Mouse (Mus musculus): ENCODE results near the gene Zfp36l2. TPM values are rescaled to one million over a fixed set of nuclear protein-coding genes. Genes with fewer than 3 reads are reported as not detected.
"Not testable (repeated sequence)": the region's sequence is repeated elsewhere in the genome, so short reads cannot be mapped to it uniquely, and the experiment has no call there.

Zfp36l2 gene
- polyA plus RNA-seq, 1 experiment from 2014 or later, result 12.5 TPM

GRCm38 (mm10) chr17:84193411-84193810 is 5.7 kb upstream of the Zfp36l2 start:
- 90% methylated on average over 9 of the region's 9 CpGs for WGBS
- peaks cover 7% of the 10 kb centered on the region; the same call in 1 of the 2 replicates for H3K36me3 ChIP-seq
- no peak overlapping the region; the same call in 1 of the 2 replicates for H3K9ac ChIP-seq
- no peak overlapping the region for H3K4me3 ChIP-seq
- no peak for ATAC-seq (ENCODE audit: low FRiP score, low read depth)
- no peak overlapping the region for H3K27ac ChIP-seq
- H3K4me1 ChIP-seq, result peaks cover 11% of the 10 kb centered on the region
- no peak overlapping the region for H3K4me2 ChIP-seq (replicated peaks)
- H3K9me3 ChIP-seq, result no peaks in the 10 kb centered on the region
- H3K27me3 ChIP-seq (replicated peaks), result no peaks in the 10 kb centered on the region

GRCm38 (mm10) chr17:84191946-84192345 is 4.2 kb upstream of the Zfp36l2 start:
- Histone ChIP-seq H3K4me1 (peaks cover 13% of the 10 kb centered on the region), H3K4me3 (no peak overlapping the region), H3K9me3 (no peaks in the 10 kb centered on the region), H3K27ac (no peak overlapping the region), H3K36me3 (peaks cover 7% of the 10 kb centered on the region; the same call in 1 of the 2 replicates), H3K4me2 (replicated peaks) (no peak overlapping the region), H3K9ac (no peak overlapping the region), H3K27me3 (replicated peaks) (0 out of 2 replicates have a peak, but pooled peaks cover under 1% of the 10 kb centered on the region)
- no peak for ATAC-seq (ENCODE audit: low FRiP score, low read depth)
- WGBS, result 92% methylated on average over 4 of the region's 4 CpGs

- H3K4me3 ChIP-seq, result no peak overlapping the region
- 26% methylated on average over 8 of the region's 8 CpGs for WGBS
- ATAC-seq (ENCODE audit: low FRiP score, low read depth), result no peak
Observed at GRCm38 (mm10) chr17:84190885-84191284, 3.1 kb upstream of the Zfp36l2 start.

GRCm38 (mm10) chr17:84189127-84189854 is 1.5 kb upstream of the Zfp36l2 start:
- peaks cover 26% of the 10 kb centered on the region for H3K4me1 ChIP-seq
- no peak overlapping the region for H3K4me3 ChIP-seq
- whole genome bisulfite sequencing, result 78% methylated on average over 5 of the region's 5 CpGs
- peaks cover 8% of the 10 kb centered on the region for H3K27me3 ChIP-seq (replicated peaks)
- no peaks in the 10 kb centered on the region for H3K9me3 ChIP-seq
- H3K9ac ChIP-seq, result peak overlapping the region; percentile 63; the same call in 1 of the 2 replicates
- peak overlapping the region; percentile 88 for H3K4me2 ChIP-seq (replicated peaks)
- peaks cover 12% of the 10 kb centered on the region; the same call in 1 of the 2 replicates for H3K36me3 ChIP-seq
- no peak for ATAC-seq (ENCODE audit: low FRiP score, low read depth)
- H3K27ac ChIP-seq, result peak overlapping the region; percentile 82

More at GRCm38 (mm10) chr17:84190885-84191284, 3.1 kb upstream of the Zfp36l2 start:
- H3K4me2 ChIP-seq (replicated peaks), result no peak overlapping the region
- H3K9ac ChIP-seq, result no peak overlapping the region
- peaks cover 12% of the 10 kb centered on the region; the same call in 1 of the 2 replicates for H3K36me3 ChIP-seq
- H3K27me3 ChIP-seq (replicated peaks), result peaks cover 8% of the 10 kb centered on the region
- peaks cover 24% of the 10 kb centered on the region for H3K4me1 ChIP-seq
- H3K9me3 ChIP-seq, result no peaks in the 10 kb centered on the region
- H3K27ac ChIP-seq, result no peak overlapping the region

GRCm38 (mm10) chr17:84188374-84188961 is 721 bp upstream of the Zfp36l2 start:
- Histone ChIP-seq H3K27me3 (replicated peaks) (peaks cover 8% of the 10 kb centered on the region), H3K36me3 (peaks cover 12% of the 10 kb centered on the region; the same call in 1 of the 2 replicates), H3K4me1 (peaks cover 28% of the 10 kb centered on the region), H3K27ac (peak overlapping the region; percentile 82), H3K9ac (peak overlapping the region; percentile 63), H3K4me3 (peak overlapping the region; percentile 59), H3K9me3 (no peaks in the 10 kb centered on the region), H3K4me2 (replicated peaks) (peak overlapping the region; percentile 88)
- WGBS, result 2% methylated on average over 38 of the region's 38 CpGs
- ATAC-seq (ENCODE audit: low FRiP score, low read depth), result peak; percentile 78

GRCm38 (mm10) chr17:84187264-84187663 is 483 bp downstream of the Zfp36l2 start:
- ATAC-seq (ENCODE audit: low FRiP score, low read depth), result peak; percentile 15; the same call in 1 of the 2 replicates

GRCm38 (mm10) chr17:84186451-84187202 is 1.1 kb downstream of the Zfp36l2 start:
- Histone ChIP-seq H3K9me3 (no peaks in the 10 kb centered on the region), H3K9ac (peak overlapping the region; percentile 88), H3K36me3 (peaks cover 9% of the 10 kb centered on the region; the same call in 1 of the 2 replicates), H3K4me3 (peak overlapping the region; percentile 73), H3K4me2 (replicated peaks) (peak overlapping the region; percentile 73), H3K27ac (peak overlapping the region; percentile 62), H3K4me1 (peaks cover 35% of the 10 kb centered on the region), H3K27me3 (replicated peaks) (peaks cover 8% of the 10 kb centered on the region)
- ATAC-seq (ENCODE audit: low FRiP score, low read depth), result peak; percentile 4; the same call in 1 of the 2 replicates
- WGBS, result under 1% methylated on average over 75 of the region's 80 CpGs

More at GRCm38 (mm10) chr17:84187264-84187663, 483 bp downstream of the Zfp36l2 start:
- Histone ChIP-seq H3K4me2 (replicated peaks) (peak overlapping the region; percentile 88), H3K4me3 (peak overlapping the region; percentile 73), H3K36me3 (peaks cover 12% of the 10 kb centered on the region; the same call in 1 of the 2 replicates), H3K27ac (0 out of 2 replicates have a peak overlapping the region, but pooled peaks have one; percentile 82), H3K4me1 (peaks cover 35% of the 10 kb centered on the region), H3K9ac (peak overlapping the region; percentile 88)
- not testable (repeated sequence) for H3K9me3 ChIP-seq; H3K27me3 ChIP-seq (replicated peaks)
- WGBS, result under 1% methylated on average over 15 of the region's 37 CpGs

GRCm38 (mm10) chr17:84185581-84186450 is 1.9 kb downstream of the Zfp36l2 start:
- no peak for ATAC-seq (ENCODE audit: low FRiP score, low read depth)
- peaks cover 5% of the 10 kb centered on the region; the same call in 1 of the 2 replicates for H3K36me3 ChIP-seq
- H3K27ac ChIP-seq, result peak overlapping the region; percentile 62
- peak overlapping the region; percentile 88 for H3K9ac ChIP-seq
- peak overlapping the region; percentile 73 for H3K4me3 ChIP-seq
- peak overlapping the region; percentile 73 for H3K4me2 ChIP-seq (replicated peaks)
- under 1% methylated on average over 103 of the region's 108 CpGs for WGBS
- peaks cover 8% of the 10 kb centered on the region for H3K27me3 ChIP-seq (replicated peaks)
- H3K4me1 ChIP-seq, result peaks cover 42% of the 10 kb centered on the region
- H3K9me3 ChIP-seq, result no peaks in the 10 kb centered on the region

- ATAC-seq (ENCODE audit: low FRiP score, low read depth), result no peak
- Histone ChIP-seq H3K9ac (peak overlapping the region; percentile 88), H3K4me2 (replicated peaks) (peak overlapping the region; percentile 73), H3K27me3 (replicated peaks) (peaks cover 8% of the 10 kb centered on the region), H3K9me3 (no peaks in the 10 kb centered on the region), H3K4me1 (peaks cover 48% of the 10 kb centered on the region), H3K4me3 (peak overlapping the region; percentile 73), H3K27ac (no peak overlapping the region), H3K36me3 (peaks cover 5% of the 10 kb centered on the region; the same call in 1 of the 2 replicates)
- WGBS, result under 1% methylated on average over 7 of the region's 7 CpGs
Observed at GRCm38 (mm10) chr17:84185011-84185411, 2.7 kb downstream of the Zfp36l2 start.

- 2% methylated on average over 12 of the region's 12 CpGs for WGBS
- no peak overlapping the region for H3K27ac ChIP-seq
- H3K4me2 ChIP-seq (replicated peaks), result peak overlapping the region; percentile 52
- peak overlapping the region; percentile 25 for H3K4me3 ChIP-seq
- H3K4me1 ChIP-seq, result peaks cover 38% of the 10 kb centered on the region
- no peak for ATAC-seq (ENCODE audit: low FRiP score, low read depth)
- no peaks in the 10 kb centered on the region for H3K9me3 ChIP-seq
- H3K27me3 ChIP-seq (replicated peaks), result peaks cover 8% of the 10 kb centered on the region
- H3K36me3 ChIP-seq, result peaks cover 5% of the 10 kb centered on the region; the same call in 1 of the 2 replicates
- peak overlapping the region; percentile 10 for H3K9ac ChIP-seq
Observed at GRCm38 (mm10) chr17:84183291-84183781, 4.4 kb downstream of the Zfp36l2 start.
